Mouse (Mus musculus): ENCODE measurements around the gene Brdt. TPM values are rescaled to one million over a fixed set of nuclear protein-coding genes. Genes with fewer than 3 reads are reported as not detected.
"Not testable (repeated sequence)": the region's sequence is repeated elsewhere in the genome, so short reads cannot be mapped to it uniquely, and the experiment has no call there.

The Brdt gene
- polyA plus RNA-seq, 1 experiment from 2014 or later = 1.8 TPM

DNA sequence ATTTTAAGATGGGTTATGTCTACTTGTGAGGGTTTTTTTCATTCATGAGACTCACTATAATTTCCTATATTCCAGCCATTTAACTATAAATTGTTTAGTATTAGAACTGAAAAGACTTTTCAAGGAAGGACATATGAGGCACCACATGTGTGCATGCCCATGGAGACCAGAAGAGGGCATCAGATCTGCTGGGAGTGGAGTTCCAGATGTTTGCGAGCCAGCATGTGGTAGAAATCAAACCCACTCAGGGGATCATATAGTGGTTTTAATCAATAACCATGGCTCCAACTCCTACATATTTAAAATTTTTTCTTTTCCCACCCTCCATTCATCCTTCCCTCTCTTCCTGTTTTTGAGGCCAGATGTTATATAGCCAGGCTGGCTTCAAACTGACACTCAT lies 15.3 kb downstream of the Brdt start:
- H3K27ac ChIP-seq = no peak overlapping the region
- no peaks in the 10 kb centered on the region for H3K27me3 ChIP-seq (replicated peaks)
- ATAC-seq (ENCODE audit: low FRiP score, low read depth) = no peak
- no peak overlapping the region for H3K4me2 ChIP-seq (replicated peaks)
- H3K4me3 ChIP-seq = no peak overlapping the region
- no peak overlapping the region for H3K9ac ChIP-seq
- no peaks in the 10 kb centered on the region for H3K36me3 ChIP-seq
- H3K9me3 ChIP-seq = no peaks in the 10 kb centered on the region
- 80% methylated on average over 1 of the region's 1 CpGs for WGBS
- no peaks in the 10 kb centered on the region for H3K4me1 ChIP-seq

- no peak overlapping the region for H3K4me2 ChIP-seq (replicated peaks)
- H3K27ac ChIP-seq = no peak overlapping the region
- H3K36me3 ChIP-seq = no peaks in the 10 kb centered on the region
- H3K9ac ChIP-seq = no peak overlapping the region
- no peak overlapping the region for H3K4me3 ChIP-seq
- WGBS = 93% methylated on average over 1 of the region's 1 CpGs
- no peaks in the 10 kb centered on the region for H3K4me1 ChIP-seq
- no peak for ATAC-seq (ENCODE audit: low FRiP score, low read depth)
- no peaks in the 10 kb centered on the region for H3K27me3 ChIP-seq (replicated peaks)
- H3K9me3 ChIP-seq = no peaks in the 10 kb centered on the region
These were observed 21.6 kb downstream of the Brdt start for GRCm38 (mm10) chr5:107352566-107352965.

GRCm38 (mm10) chr5:107353981-107354380 lies 23.0 kb downstream of the Brdt start:
- H3K9me3 ChIP-seq = no peaks in the 10 kb centered on the region
- H3K9ac ChIP-seq = no peak overlapping the region
- H3K4me3 ChIP-seq = no peak overlapping the region
- WGBS = 71% methylated on average over 3 of the region's 3 CpGs
- H3K36me3 ChIP-seq = no peaks in the 10 kb centered on the region
- no peaks in the 10 kb centered on the region for H3K4me1 ChIP-seq
- no peaks in the 10 kb centered on the region for H3K27me3 ChIP-seq (replicated peaks)
- no peak overlapping the region for H3K27ac ChIP-seq
- no peak overlapping the region for H3K4me2 ChIP-seq (replicated peaks)
- ATAC-seq (ENCODE audit: low FRiP score, low read depth) = no peak

- H3K4me1 ChIP-seq = peaks cover 3% of the 10 kb centered on the region; the same call in 1 of the 2 replicates
- no peaks in the 10 kb centered on the region for H3K9me3 ChIP-seq
- ATAC-seq (ENCODE audit: low FRiP score, low read depth) = no peak
- H3K4me3 ChIP-seq = no peak overlapping the region
- WGBS = 44% methylated on average over 1 of the region's 1 CpGs
- no peak overlapping the region for H3K27ac ChIP-seq
- no peaks in the 10 kb centered on the region for H3K27me3 ChIP-seq (replicated peaks)
- no peak overlapping the region for H3K4me2 ChIP-seq (replicated peaks)
- H3K36me3 ChIP-seq = no peaks in the 10 kb centered on the region
- no peak overlapping the region for H3K9ac ChIP-seq
These were observed 24.8 kb downstream of the Brdt start for GRCm38 (mm10) chr5:107355801-107356200.

GRCm38 (mm10) chr5:107357723-107358122 lies 26.8 kb downstream of the Brdt start:
- WGBS = 88% methylated on average over 8 of the region's 8 CpGs
- H3K4me1 ChIP-seq = peaks cover 3% of the 10 kb centered on the region; the same call in 1 of the 2 replicates
- no peak overlapping the region for H3K4me2 ChIP-seq (replicated peaks)
- H3K36me3 ChIP-seq = no peaks in the 10 kb centered on the region
- no peak overlapping the region for H3K9ac ChIP-seq
- ATAC-seq (ENCODE audit: low FRiP score, low read depth) = no peak
- no peaks in the 10 kb centered on the region for H3K27me3 ChIP-seq (replicated peaks)
- no peaks in the 10 kb centered on the region for H3K9me3 ChIP-seq
- H3K27ac ChIP-seq = no peak overlapping the region
- no peak overlapping the region for H3K4me3 ChIP-seq

- 0% methylated on average over 36 of the region's 40 CpGs for WGBS
- Histone ChIP-seq H3K4me2 (replicated peaks) (peak overlapping the region; percentile 62), H3K4me1 (peaks cover 3% of the 10 kb centered on the region; the same call in 1 of the 2 replicates), H3K27ac (peak overlapping the region; percentile 74), H3K36me3 (no peaks in the 10 kb centered on the region), H3K27me3 (replicated peaks) (no peaks in the 10 kb centered on the region), H3K9ac (peak overlapping the region; percentile 64), H3K9me3 (no peaks in the 10 kb centered on the region), H3K4me3 (peak overlapping the region; percentile 64)
- ATAC-seq (ENCODE audit: low FRiP score, low read depth) = peak; percentile 97
These were observed 28.6 kb downstream of the Brdt start for GRCm38 (mm10) chr5:107359395-107360053.

DNA sequence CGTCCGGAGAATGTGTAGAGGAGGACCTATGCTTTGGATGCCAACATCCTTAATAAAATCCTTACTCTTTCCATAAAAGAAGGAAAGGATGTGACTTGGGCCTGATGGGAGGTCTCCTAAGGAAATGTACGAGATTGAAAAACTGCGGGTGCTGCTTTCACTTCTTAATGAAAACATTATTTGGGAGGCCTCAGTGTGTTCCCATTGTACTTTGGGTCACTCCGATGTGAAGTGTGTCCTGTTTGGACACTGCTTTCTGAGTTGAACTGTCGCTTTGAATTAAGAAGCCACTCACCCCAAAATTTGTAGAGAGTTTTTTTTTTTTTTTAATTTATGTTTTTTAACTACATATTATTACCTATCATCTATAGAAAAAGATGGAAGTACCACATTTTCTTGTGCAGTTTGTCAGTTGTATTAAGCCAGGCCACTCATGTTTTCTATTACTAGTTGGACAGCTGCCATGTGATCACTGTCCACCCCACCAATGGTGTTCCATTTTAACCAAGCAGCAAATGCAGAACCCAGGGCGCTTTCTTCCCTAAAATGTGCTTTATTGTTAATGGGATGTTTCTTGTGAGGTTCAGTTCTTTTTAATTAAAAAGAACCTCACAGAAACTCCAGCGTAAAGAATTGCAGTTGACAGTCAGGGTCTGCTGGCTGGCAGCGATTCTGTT lies 29.2 kb downstream of the Brdt start:
- Histone ChIP-seq H3K4me2 (replicated peaks) (peak overlapping the region; percentile 62), H3K36me3 (no peaks in the 10 kb centered on the region), H3K9me3 (no peaks in the 10 kb centered on the region), H3K4me3 (peak overlapping the region; percentile 64), H3K27ac (peak overlapping the region; percentile 74; the same call in 1 of the 2 replicates), H3K9ac (peak overlapping the region; percentile 64), H3K27me3 (replicated peaks) (no peaks in the 10 kb centered on the region), H3K4me1 (peaks cover 3% of the 10 kb centered on the region; the same call in 1 of the 2 replicates)
- ATAC-seq (ENCODE audit: low FRiP score, low read depth) = peak; percentile 8; the same call in 1 of the 2 replicates
- WGBS = 22% methylated on average over 9 of the region's 9 CpGs

- Histone ChIP-seq H3K36me3 (no peaks in the 10 kb centered on the region), H3K9me3 (no peaks in the 10 kb centered on the region), H3K27ac (no peak overlapping the region), H3K4me1 (no peaks in the 10 kb centered on the region), H3K4me3 (no peak overlapping the region), H3K27me3 (replicated peaks) (no peaks in the 10 kb centered on the region), H3K4me2 (replicated peaks) (no peak overlapping the region), H3K9ac (no peak overlapping the region)
- ATAC-seq (ENCODE audit: low FRiP score, low read depth) = 0 out of 2 replicates have a peak, but pooled peaks have one; percentile 50
- 77% methylated on average over 3 of the region's 3 CpGs for WGBS
These were observed 39.1 kb downstream of the Brdt start for GRCm38 (mm10) chr5:107370040-107370439.

GRCm38 (mm10) chr5:107371335-107371734 lies 40.4 kb downstream of the Brdt start:
- no peaks in the 10 kb centered on the region for H3K36me3 ChIP-seq
- no peak overlapping the region for H3K4me2 ChIP-seq (replicated peaks)
- H3K27me3 ChIP-seq (replicated peaks) = no peaks in the 10 kb centered on the region
- no peak overlapping the region for H3K4me3 ChIP-seq
- H3K9me3 ChIP-seq = no peaks in the 10 kb centered on the region
- no peak for ATAC-seq (ENCODE audit: low FRiP score, low read depth)
- 87% methylated on average over 5 of the region's 5 CpGs for WGBS
- H3K27ac ChIP-seq = no peak overlapping the region
- H3K4me1 ChIP-seq = no peaks in the 10 kb centered on the region
- no peak overlapping the region for H3K9ac ChIP-seq

DNA sequence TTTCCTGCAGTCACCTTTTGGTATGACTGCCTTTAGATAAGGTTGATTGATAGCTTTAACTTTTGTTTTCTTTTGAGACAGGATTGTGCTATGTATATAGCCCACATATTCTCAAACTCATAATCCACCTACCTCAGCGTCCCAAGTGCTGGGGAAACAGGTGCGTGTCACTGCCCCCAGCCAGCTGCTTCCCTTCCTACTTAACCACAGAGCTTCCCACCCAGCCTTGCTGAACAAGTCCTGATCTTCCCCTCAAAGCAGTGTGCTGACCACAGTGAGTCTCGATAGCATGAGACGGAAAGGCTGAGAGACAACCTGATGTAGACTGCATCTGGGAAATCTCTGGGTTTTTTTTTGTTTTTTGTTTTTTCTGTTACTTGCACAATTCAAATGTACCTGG lies 42.3 kb downstream of the Brdt start:
- ATAC-seq (ENCODE audit: low FRiP score, low read depth) = no peak
- no peaks in the 10 kb centered on the region for H3K9me3 ChIP-seq
- H3K4me3 ChIP-seq = no peak overlapping the region
- H3K9ac ChIP-seq = no peak overlapping the region
- no peak overlapping the region for H3K4me2 ChIP-seq (replicated peaks)
- no peaks in the 10 kb centered on the region for H3K27me3 ChIP-seq (replicated peaks)
- H3K36me3 ChIP-seq = no peaks in the 10 kb centered on the region; the same call in 1 of the 2 replicates
- no peaks in the 10 kb centered on the region for H3K4me1 ChIP-seq
- WGBS = 92% methylated on average over 4 of the region's 4 CpGs
- no peak overlapping the region for H3K27ac ChIP-seq

DNA sequence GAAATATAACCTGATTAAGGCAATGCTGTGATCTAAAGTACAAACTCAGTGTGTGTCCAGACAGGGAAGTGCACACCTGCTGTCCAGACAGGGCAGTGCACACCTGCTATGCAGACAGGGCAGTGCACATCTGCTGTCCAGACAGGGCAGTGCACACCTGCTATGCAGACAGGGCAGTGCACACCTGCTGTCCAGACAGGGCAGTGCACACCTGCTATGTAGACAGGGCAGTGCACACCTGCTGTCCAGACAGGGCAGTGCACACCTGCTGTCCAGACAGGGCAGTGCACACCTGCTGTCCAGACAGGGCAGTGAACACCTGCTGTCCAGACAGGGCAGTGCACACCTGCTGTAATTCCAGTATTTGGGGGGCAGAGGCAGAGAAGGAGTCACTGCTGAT lies 55.5 kb downstream of the Brdt start:
- H3K4me2 ChIP-seq (replicated peaks); H3K36me3 ChIP-seq; H3K27me3 ChIP-seq (replicated peaks); H3K4me1 ChIP-seq; H3K9me3 ChIP-seq; ATAC-seq (ENCODE audit: low FRiP score, low read depth); H3K27ac ChIP-seq; H3K4me3 ChIP-seq; H3K9ac ChIP-seq: not testable (repeated sequence)

GRCm38 (mm10) chr5:107387788-107388187 lies 56.8 kb downstream of the Brdt start:
- Histone ChIP-seq H3K4me1 (no peaks in the 10 kb centered on the region), H3K4me2 (replicated peaks) (no peak overlapping the region), H3K27ac (no peak overlapping the region), H3K36me3 (no peaks in the 10 kb centered on the region), H3K9ac (no peak overlapping the region), H3K27me3 (replicated peaks) (no peaks in the 10 kb centered on the region), H3K4me3 (no peak overlapping the region), H3K9me3 (no peaks in the 10 kb centered on the region)
- WGBS = 91% methylated on average over 1 of the region's 1 CpGs
- no peak for ATAC-seq (ENCODE audit: low FRiP score, low read depth)

- Histone ChIP-seq H3K4me1 (no peaks in the 10 kb centered on the region), H3K27me3 (replicated peaks) (no peaks in the 10 kb centered on the region), H3K36me3 (no peaks in the 10 kb centered on the region), H3K27ac (no peak overlapping the region), H3K4me3 (no peak overlapping the region), H3K9me3 (no peaks in the 10 kb centered on the region), H3K9ac (no peak overlapping the region), H3K4me2 (replicated peaks) (no peak overlapping the region)
- 90% methylated on average over 2 of the region's 2 CpGs for WGBS
- ATAC-seq (ENCODE audit: low FRiP score, low read depth) = no peak
These were observed 58.4 kb downstream of the Brdt start for GRCm38 (mm10) chr5:107389373-107389772.

Measured in neural tube, embryonic 12.5 days (tissue).